ENCODE assay signal across 11 mouse cellular contexts in genomic region chr11:63129375-63129774, GRCm38 (mm10). TPM values are rescaled to one million over a fixed set of nuclear protein-coding genes. Genes with fewer than 3 reads are reported as not detected.
A peak's percentile ranks its signal among the peaks of the same experiment; 100 is the strongest.
DNase-seq lines count a peak whose midpoint lies in the region; ATAC-seq and TF ChIP-seq lines count a peak whose summit lies in the region.
"Had no signal": no experiment of that assay in that cellular context is flagged by ENCODE, and none has a peak within 500 bp of the region (broad histone marks: within the 10 kb centered on the region; RNA-seq: fewer than 3 reads in every experiment).

No protein-coding gene starts in this region.

- no peaks in the 10 kb centered on the region for H3K9me3 ChIP-seq in limb, embryonic 14.5 days (ENCODE audit: control insufficient read depth, low read length)
- no peaks in the 10 kb centered on the region for H3K9me3 ChIP-seq in limb, embryonic 10.5 days (replicated peaks)
- H3K9me3 ChIP-seq in heart, embryonic 14.5 days (ENCODE audit: control insufficient read depth, low read length): no peaks in the 10 kb centered on the region
- no peaks in the 10 kb centered on the region for H3K9me3 ChIP-seq in stomach, embryonic 16.5 days (replicated peaks; ENCODE audit: control insufficient read depth, low read length)
- no peaks in the 10 kb centered on the region for H3K9me3 ChIP-seq in forebrain, embryonic 11.5 days (ENCODE audit: control insufficient read depth, low read length)
- H3K9me3 ChIP-seq: embryonic facial prominence, embryonic 13.5 days; limb, embryonic 13.5 days had no signal

- no peak for TF ChIP-seq POLR2A in limb, embryonic 14.5 days (IDR thresholded peaks at IDR 0.05; ENCODE audit: borderline replicate concordance, extremely low read depth, insufficient read depth, insufficient read length)

- ATAC-seq in limb, embryonic 14.5 days (ENCODE audit: low FRiP score, low read depth): no peak
- no peak for ATAC-seq in heart, embryonic 14.5 days (ENCODE audit: insufficient number of reproducible peaks, insufficient read depth, low FRiP score, low read depth)
- no peak for ATAC-seq in stomach, embryonic 16.5 days (ENCODE audit: insufficient read depth, low FRiP score)
- no peak for ATAC-seq in forebrain, embryonic 11.5 days (replicated peaks; ENCODE audit: low FRiP score)

- no peak overlapping the region for H3K9ac ChIP-seq in limb, embryonic 14.5 days (ENCODE audit: low read depth, low read length, severe bottlenecking)
- H3K9ac ChIP-seq in heart, embryonic 14.5 days (ENCODE audit: low read length): no peak overlapping the region
- peak overlapping the region; percentile 40 for H3K9ac ChIP-seq in stomach, embryonic 16.5 days (ENCODE audit: low read length)
- H3K9ac ChIP-seq in forebrain, embryonic 11.5 days (ENCODE audit: low read length): no peak overlapping the region
- H3K9ac ChIP-seq: embryonic facial prominence, embryonic 13.5 days; limb, embryonic 13.5 days had no signal

- 46% methylated on average over 9 of the region's 9 CpGs for WGBS in limb, embryonic 14.5 days
- 54% methylated on average over 9 of the region's 9 CpGs for WGBS in limb, embryonic 10.5 days
- WGBS in heart, embryonic 14.5 days: 25% methylated on average over 9 of the region's 9 CpGs
- 37% methylated on average over 9 of the region's 9 CpGs for WGBS in stomach, embryonic 16.5 days
- WGBS in forebrain, embryonic 11.5 days: 70% methylated on average over 9 of the region's 9 CpGs

- H3K27me3 ChIP-seq in limb, embryonic 14.5 days (ENCODE audit: control insufficient read depth, insufficient read depth, low read length): 0 out of 2 replicates have a peak, but pooled peaks cover 5% of the 10 kb centered on the region
- H3K27me3 ChIP-seq in limb, embryonic 10.5 days (ENCODE audit: low read depth, poor library complexity, severe bottlenecking): peaks cover 67% of the 10 kb centered on the region
- no peaks in the 10 kb centered on the region for H3K27me3 ChIP-seq in heart, embryonic 14.5 days (ENCODE audit: control insufficient read depth, insufficient read depth, low read length)
- H3K27me3 ChIP-seq in stomach, embryonic 16.5 days (ENCODE audit: control insufficient read depth, insufficient read depth, low read length): peaks cover 2% of the 10 kb centered on the region; the same call in 1 of the 2 replicates
- peaks cover 45% of the 10 kb centered on the region for H3K27me3 ChIP-seq in forebrain, embryonic 11.5 days (ENCODE audit: control insufficient read depth, insufficient read depth, low read length)

- DNase-seq in limb, embryonic 14.5 days (ENCODE audit: low spot score): no peak
- no peak for DNase-seq in limb, embryonic 10.5 days (ENCODE audit: low spot score)
- DNase-seq in kidney, postnatal 25 days: peak; percentile 69 to 84
- no peak for DNase-seq in forebrain, embryonic 11.5 days (ENCODE audit: low spot score)
- DNase-seq in spleen, postnatal 36 days (ENCODE audit: low spot score in 2 of 2): no peak
- DNase-seq in urinary bladder, postnatal 4 days (ENCODE audit: low spot score in 2 of 2): no peak
- DNase-seq: adrenal gland, postnatal 25 days had no signal

- H3K36me3 ChIP-seq in limb, embryonic 14.5 days (ENCODE audit: control insufficient read depth, insufficient read depth, low read length): peaks cover 8% of the 10 kb centered on the region
- no peaks in the 10 kb centered on the region for H3K36me3 ChIP-seq in limb, embryonic 10.5 days
- peaks cover 6% of the 10 kb centered on the region; the same call in 1 of the 2 replicates for H3K36me3 ChIP-seq in heart, embryonic 14.5 days (ENCODE audit: control insufficient read depth, insufficient read depth, low read length)
- H3K36me3 ChIP-seq in stomach, embryonic 16.5 days (ENCODE audit: control insufficient read depth, insufficient read depth, low read length): no peaks in the 10 kb centered on the region
- no peaks in the 10 kb centered on the region for H3K36me3 ChIP-seq in forebrain, embryonic 11.5 days (ENCODE audit: control insufficient read depth, insufficient read depth, low read length)

- 0 out of 2 replicates have a peak overlapping the region, but pooled peaks have one; percentile 9 for H3K4me3 ChIP-seq in limb, embryonic 14.5 days (replicated peaks; ENCODE audit: low read length)
- no peak overlapping the region for H3K4me3 ChIP-seq in limb, embryonic 10.5 days
- peak overlapping the region in 1 of 2 experiments; percentile 16; a peak in 2 of 4 replicates for H3K4me3 ChIP-seq in heart, embryonic 14.5 days (ENCODE audit: control insufficient read depth in 1 of 2, insufficient read depth in 1 of 2, low read depth in 1 of 2, low read length in 2 of 2)
- H3K4me3 ChIP-seq in stomach, embryonic 16.5 days (replicated peaks; ENCODE audit: low read length): peak overlapping the region; percentile 65
- no peak overlapping the region for H3K4me3 ChIP-seq in forebrain, embryonic 11.5 days (ENCODE audit: low read depth, low read length)
- H3K4me3 ChIP-seq: embryonic facial prominence, embryonic 13.5 days; limb, embryonic 13.5 days had no signal

- H3K4me2 ChIP-seq in limb, embryonic 14.5 days (replicated peaks; ENCODE audit: low read depth, low read length, severe bottlenecking): 0 out of 2 replicates have a peak overlapping the region, but pooled peaks have one; percentile 16
- peak overlapping the region; percentile 95 for H3K4me2 ChIP-seq in heart, embryonic 14.5 days (ENCODE audit: low read length)
- H3K4me2 ChIP-seq in stomach, embryonic 16.5 days (ENCODE audit: low read depth, low read length): peak overlapping the region; percentile 63
- no peak overlapping the region for H3K4me2 ChIP-seq in forebrain, embryonic 11.5 days (ENCODE audit: low read depth, low read length, severe bottlenecking)
- H3K4me2 ChIP-seq: embryonic facial prominence, embryonic 13.5 days had no signal

- H3K4me1 ChIP-seq in limb, embryonic 14.5 days (ENCODE audit: control insufficient read depth, insufficient read depth, low read length): peaks cover 34% of the 10 kb centered on the region
- H3K4me1 ChIP-seq in limb, embryonic 10.5 days: peaks cover 60% of the 10 kb centered on the region
- H3K4me1 ChIP-seq in heart, embryonic 14.5 days (ENCODE audit: control insufficient read depth in 2 of 2, insufficient read depth in 2 of 2, low read length in 2 of 2): peaks cover 27 to 43% of the 10 kb centered on the region in 2 experiments
- peaks cover 17% of the 10 kb centered on the region for H3K4me1 ChIP-seq in stomach, embryonic 16.5 days (ENCODE audit: control insufficient read depth, insufficient read depth, low read length)
- H3K4me1 ChIP-seq in forebrain, embryonic 11.5 days (replicated peaks; ENCODE audit: control insufficient read depth, insufficient read depth, low read length): peaks cover 14% of the 10 kb centered on the region; the same call in 1 of the 2 replicates

- no peak overlapping the region for H3K27ac ChIP-seq in limb, embryonic 14.5 days (replicated peaks; ENCODE audit: low read depth, low read length)
- H3K27ac ChIP-seq in limb, embryonic 10.5 days: no peak overlapping the region
- H3K27ac ChIP-seq in heart, embryonic 14.5 days (replicated peaks in 1 of 2; ENCODE audit: control insufficient read depth in 1 of 2, insufficient read depth in 1 of 2, low read depth in 2 of 2, low read length in 2 of 2): peak overlapping the region in 1 of 2 experiments; percentile 58; a peak in 2 of 4 replicates
- H3K27ac ChIP-seq in stomach, embryonic 16.5 days (ENCODE audit: low read length): peak overlapping the region; percentile 54; the same call in 1 of the 2 replicates
- H3K27ac ChIP-seq in forebrain, embryonic 11.5 days (ENCODE audit: low read depth, low read length): no peak overlapping the region
- H3K27ac ChIP-seq: embryonic facial prominence, embryonic 13.5 days; limb, embryonic 13.5 days had no signal

RNA-seq across cellular contexts. Expression of gene Pmp22, which starts 0.6 kb away (rescaled TPM):
- polyA plus RNA-seq in limb, embryonic 14.5 days (2012; rRNA removed): 155 and 202 TPM in 2 replicates
- polyA plus RNA-seq in limb, embryonic 14.5 days (2014; fragmentation: Nextera tagmentation; extraction: Ambion mirVana): 277 and 284 TPM in 2 replicates
- 27.7 and 29.8 TPM in 2 replicates for polyA plus RNA-seq in limb, embryonic 10.5 days (2016; fragmentation: Nextera tagmentation; extraction: Ambion mirVana)
- 88.7 and 95.6 TPM in 2 replicates for polyA plus RNA-seq in heart, embryonic 14.5 days (2014; fragmentation: Nextera tagmentation; extraction: Ambion mirVana)
- 200 and 221 TPM in 2 replicates for polyA plus RNA-seq in stomach, embryonic 16.5 days (2015; fragmentation: Nextera tagmentation; extraction: Ambion mirVana)
- 19.0 and 20.9 TPM in 2 replicates for polyA plus RNA-seq in forebrain, embryonic 11.5 days (2014; fragmentation: Nextera tagmentation; extraction: Ambion mirVana)

Comparison
In these comparisons a context has a peak if more than half of its experiments do, and no peak if none do; other contexts are left out.
1. H3K4me3 ChIP-seq: peak in limb, embryonic 14.5 days (single experiment) and stomach, embryonic 16.5 days (single experiment); none in limb, embryonic 10.5 days (single experiment) and forebrain, embryonic 11.5 days (single experiment).
2. DNase-seq: peak in kidney, postnatal 25 days (2 of 2); none in limb, embryonic 14.5 days (single experiment), limb, embryonic 10.5 days (single experiment), forebrain, embryonic 11.5 days (single experiment), spleen, postnatal 36 days (0 of 2) and urinary bladder, postnatal 4 days (0 of 2).